Mouse (Mus musculus) stomach, postnatal 0 days (tissue): Measurements from ENCODE around the gene Lzic.

Experiments used
- CTCF ChIP-seq: IDR thresholded peaks from 2 replicates; pipeline ENCODE4 v1.5.1; 2016; ENCODE audit warnings: antibody characterized with exemption, low read depth, mild to moderate bottlenecking, moderate library complexity
- EP300 ChIP-seq: optimal IDR thresholded peaks from 2 replicates; pipeline ENCODE3; 2016; ENCODE audit warnings: antibody characterized with exemption

DNA sequence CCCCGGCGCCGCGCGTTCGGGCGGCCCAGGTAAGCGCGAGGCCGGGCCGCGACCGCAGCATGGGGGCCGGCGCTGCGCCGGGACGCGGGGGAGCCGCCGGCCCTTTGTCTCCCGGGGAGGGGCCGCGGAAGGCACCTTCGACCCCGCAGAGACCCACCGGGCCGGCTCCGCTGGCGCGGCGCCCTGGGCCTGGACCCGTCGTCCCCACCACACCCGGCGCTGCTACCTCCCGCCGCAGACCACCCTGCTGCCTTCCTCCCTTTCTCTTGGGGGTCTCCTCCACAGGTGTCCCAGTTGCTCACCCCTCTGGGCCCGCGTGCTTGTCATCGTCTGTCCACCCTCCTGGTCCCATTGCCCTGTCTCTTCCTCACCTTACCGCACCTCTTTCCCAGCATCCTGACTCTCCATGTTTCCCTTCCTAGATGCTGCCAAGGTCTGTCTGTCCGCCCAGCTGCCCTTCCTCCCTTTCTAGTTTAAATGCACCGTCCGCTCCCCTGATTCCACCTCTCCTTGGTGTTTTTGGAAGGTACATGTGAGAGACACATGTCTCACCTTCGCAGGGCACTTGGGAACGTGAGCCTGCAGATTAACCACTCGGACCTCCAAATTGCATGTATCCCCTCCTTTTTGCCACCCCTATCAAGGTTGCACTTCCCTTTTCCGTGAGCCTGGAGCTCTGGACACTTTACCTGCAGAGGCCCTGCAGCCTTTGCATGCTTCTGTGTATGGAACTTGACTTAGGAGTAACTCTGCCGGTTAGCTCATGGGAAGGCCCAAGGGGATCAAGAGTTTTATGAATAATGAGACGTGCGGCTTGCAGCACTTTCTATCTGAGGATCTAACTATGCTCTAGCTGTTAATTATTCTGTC is 33.6 kb downstream of the Lzic start:
- TF ChIP-seq CTCF, result no peak
- TF ChIP-seq EP300, result no peak
